Mouse (Mus musculus): ENCODE measurements around the gene Olfr1094.

Olfr1094 gene

GRCm38 (mm10) chr2:86824363-86824762 lies at the start of gene Olfr1094:
Gene Olfr1094 (plus strand): TSS chr2:86824663.
- DNase-seq (ENCODE audit: extremely low read depth, low read depth, low spot score), result no peak

- no peak for DNase-seq (ENCODE audit: extremely low read depth, low read depth, low spot score)
Measured at GRCm38 (mm10) chr2:86782179-86782578, 42.3 kb upstream of the Olfr1094 start, which contains the start of gene Olfr1093. Gene Olfr1093 (plus strand): TSS chr2:86782479.

- no peak for DNase-seq (ENCODE audit: extremely low read depth, low read depth, low spot score)
Measured at GRCm38 (mm10) chr2:86809918-86810317, 14.5 kb upstream of the Olfr1094 start, which contains the start of gene Olfr141. Gene Olfr141 (minus strand): TSS chr2:86810018.

DNA sequence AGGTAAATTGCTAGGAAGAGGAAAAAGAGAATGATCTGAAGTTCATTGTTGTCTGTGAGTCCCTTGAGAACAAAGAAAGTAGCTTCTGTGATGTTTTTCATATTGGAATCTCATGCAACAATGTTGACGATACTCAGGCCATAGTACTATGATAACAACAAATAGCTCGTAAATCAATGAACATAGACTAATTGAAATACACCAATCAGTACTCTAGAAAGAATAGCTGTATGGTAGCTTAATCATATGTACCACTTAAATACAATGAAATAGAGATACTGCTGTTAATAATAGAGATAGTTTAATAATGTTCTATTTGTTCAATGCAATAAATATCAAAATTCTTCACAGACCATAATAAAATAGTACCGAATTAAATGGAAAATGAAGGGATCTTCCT lies 27.1 kb downstream of the Olfr1094 start, which contains the start of gene Olfr1095:
Olfr1095 (minus strand) TSS at position 101 of the 400 bp plus-strand sequence.
- no peak for DNase-seq (ENCODE audit: extremely low read depth, low read depth, low spot score)

GRCm38 (mm10) chr2:86874702-86875101 lies 50.2 kb downstream of the Olfr1094 start, which contains the start of gene Gm13723:
Gene Gm13723 (minus strand): TSS chr2:86874802.
- no peak for DNase-seq (ENCODE audit: extremely low read depth, low read depth, low spot score)
